Mouse (Mus musculus) kidney, embryonic 16.5 days (tissue): ENCODE measurements around the gene Vmn2r116. TPM values are rescaled to one million over a fixed set of nuclear protein-coding genes. Genes with fewer than 3 reads are reported as not detected.
"Not testable (repeated sequence)": the region's sequence is repeated elsewhere in the genome, so short reads cannot be mapped to it uniquely, and the experiment has no call there.

Experiments used
- ATAC-seq: fragments of 200-750 bp; cut with Nextera tagmentation; 2 replicates; pipeline ENCODE4 v1.8.0; 2017; ENCODE audit warnings: moderate TSS enrichment; ENCODE audit not compliant: low FRiP score, low TSS enrichment
- H3K27ac ChIP-seq: fragments of 300-500 bp; sonication (generic); 2 replicates; pipeline ENCODE4 v1.5.1; 2014; ENCODE audit warnings: low read length
- H3K27me3 ChIP-seq: fragments of 300-500 bp; sonication (generic); 2 replicates; pipeline ENCODE4 v1.6.1; 2014; ENCODE audit warnings: low read length, control low read depth, mixed read lengths; ENCODE audit not compliant: insufficient read depth
- H3K36me3 ChIP-seq: fragments of 300-500 bp; sonication (generic); 2 replicates; pipeline ENCODE4 v1.6.1; 2014; ENCODE audit warnings: low read length, control low read depth, mixed read lengths; ENCODE audit not compliant: insufficient read depth
- H3K4me1 ChIP-seq: fragments of 300-500 bp; sonication (generic); 2 replicates; pipeline ENCODE4 v1.6.1; 2014; ENCODE audit warnings: low read length, control low read depth, mixed read lengths; ENCODE audit not compliant: insufficient read depth
- H3K4me2 ChIP-seq: fragments of 300-500 bp; sonication (generic); replicated peaks from 2 replicates; pipeline ENCODE4 v1.6.1; 2014; ENCODE audit warnings: low read depth, low read length
- H3K4me3 ChIP-seq: fragments of 300-500 bp; sonication (generic); 2 replicates; pipeline ENCODE4 v1.5.1; 2014; ENCODE audit warnings: mild to moderate bottlenecking, low read length
- H3K9ac ChIP-seq: fragments of 300-500 bp; sonication (generic); replicated peaks from 2 replicates; pipeline ENCODE4 v1.6.1; 2014; ENCODE audit warnings: low read length
- H3K9me3 ChIP-seq: fragments of 300-500 bp; sonication (generic); 2 replicates; pipeline ENCODE4 v1.6.1; 2016; ENCODE audit warnings: low read length, control low read depth
- WGBS: fragments of 180-500 bp; shearing (Covaris S2); extraction: QIAGEN DNeasy Blood & Tissue Kit; methylation state at CpG from one replicate; pipeline ENCODE4 v1.1.7; 2014; 5-methylcytosine and 5-hydroxymethylcytosine counted together
- polyA plus RNA-seq: library from polyadenylated mRNA; unstranded; fragments of >200 nt; fragmentation: Nextera tagmentation; extraction: Ambion mirVana; gene quantifications from 2 replicates; pipeline ENCODE4 v1.2.1, GENCODE M21; 2015

Vmn2r116 gene
- polyA plus RNA-seq: not detected in 2 replicates

DNA sequence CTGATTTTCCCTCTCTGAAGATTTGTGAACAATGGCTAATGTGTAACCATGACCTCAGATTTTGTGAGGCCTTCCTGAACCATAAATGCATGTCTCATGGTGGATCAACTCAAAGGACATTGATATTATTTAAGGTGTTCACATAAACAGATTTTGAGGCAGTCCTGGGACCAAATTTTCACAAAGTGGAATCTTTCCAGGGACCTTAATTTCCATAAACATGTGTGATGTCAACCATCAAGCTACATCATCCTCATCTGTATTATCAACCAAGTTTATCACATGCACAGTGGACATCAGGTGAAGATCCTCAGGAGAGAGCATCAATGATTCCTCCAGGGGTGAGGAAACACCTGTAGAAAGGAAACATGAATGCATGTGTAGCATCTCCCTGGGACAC, at the start of gene Vmn2r116:
TSS of gene Vmn2r116 (plus strand) at position 301 of the 400 bp plus-strand sequence.
- not testable (repeated sequence) for H3K27ac ChIP-seq, H3K9ac ChIP-seq, H3K4me3 ChIP-seq, H3K36me3 ChIP-seq, H3K9me3 ChIP-seq, H3K4me1 ChIP-seq, H3K4me2 ChIP-seq, ATAC-seq, H3K27me3 ChIP-seq

DNA sequence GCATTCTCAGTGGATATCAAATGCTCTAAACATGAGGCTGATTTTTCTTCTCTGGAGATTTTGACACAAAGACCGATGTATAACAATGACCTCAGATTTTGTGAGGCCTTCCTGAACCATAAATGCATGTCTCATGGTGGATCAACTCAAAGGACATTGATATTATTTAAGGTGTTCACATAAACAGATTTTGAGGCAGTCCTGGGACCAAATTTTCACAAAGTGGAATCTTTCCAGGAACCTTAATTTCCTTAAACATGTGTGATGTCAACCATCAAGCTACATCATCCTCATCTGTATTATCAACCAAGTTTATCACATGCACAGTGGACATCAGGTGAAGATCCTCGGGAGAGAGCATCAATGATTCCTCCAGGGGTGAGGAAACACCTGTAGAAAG, 41.0 kb upstream of the Vmn2r116 start, which contains the start of gene Vmn2r115:
TSS of gene Vmn2r115 (plus strand) at position 301 of the 400 bp plus-strand sequence.
- WGBS: 63% methylated on average over 2 of the region's 2 CpGs
- not testable (repeated sequence) for H3K27me3 ChIP-seq, H3K4me3 ChIP-seq, ATAC-seq, H3K9me3 ChIP-seq, H3K27ac ChIP-seq, H3K9ac ChIP-seq, H3K36me3 ChIP-seq, H3K4me2 ChIP-seq, H3K4me1 ChIP-seq

DNA sequence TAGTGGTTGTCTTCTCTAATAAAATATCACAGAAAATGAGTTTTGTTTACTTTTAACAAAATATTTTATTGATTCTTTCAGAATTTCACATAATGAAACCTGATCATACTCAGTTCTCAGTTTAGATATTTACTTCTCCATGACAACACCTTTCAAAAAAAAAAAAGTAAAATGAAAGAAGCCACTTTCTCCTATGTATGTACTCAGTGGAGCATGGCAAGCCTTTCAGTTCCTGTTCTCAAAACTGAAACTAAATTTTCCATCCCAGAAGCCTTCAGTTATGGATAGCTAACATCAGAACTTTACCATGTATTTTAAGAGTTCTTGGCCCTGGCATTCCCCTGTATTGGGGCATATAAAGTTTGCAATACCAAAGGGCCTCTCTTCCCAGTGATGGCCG, 32.8 kb upstream of the Vmn2r116 start:
- Histone ChIP-seq H3K9me3 (no peaks in the 10 kb centered on the region), H3K9ac (no peak overlapping the region), H3K36me3 (no peaks in the 10 kb centered on the region), H3K4me3 (no peak overlapping the region), H3K27me3 (no peaks in the 10 kb centered on the region), H3K27ac (no peak overlapping the region), H3K4me1 (no peaks in the 10 kb centered on the region), H3K4me2 (no peak overlapping the region)
- no peak for ATAC-seq
- WGBS: 75% methylated on average over 1 of the region's 1 CpGs

DNA sequence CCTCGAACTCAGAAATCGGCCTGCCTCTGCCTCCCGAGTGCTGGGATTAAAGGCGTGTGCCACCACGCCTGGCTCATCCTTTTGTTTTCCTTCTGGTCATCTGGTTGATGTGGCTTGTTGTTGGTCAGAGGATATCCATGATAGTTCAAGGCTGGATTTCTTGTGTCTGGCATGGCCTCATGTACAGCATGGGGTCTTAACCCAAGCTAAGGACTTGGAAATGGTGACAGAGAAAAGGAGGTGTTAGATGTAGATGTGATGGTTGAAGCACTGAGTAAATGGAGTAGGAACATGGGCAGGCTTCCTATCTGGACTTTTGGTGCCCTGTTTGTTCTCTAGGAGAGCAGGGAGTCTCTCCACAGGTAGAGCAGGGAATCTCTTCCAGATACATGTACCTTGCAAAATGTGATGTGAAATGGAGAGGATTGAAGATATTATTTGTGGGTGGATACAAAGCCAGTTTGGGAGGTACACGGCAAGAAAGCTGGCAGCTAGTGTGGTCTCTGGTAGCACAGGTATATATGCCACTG, 48.8 kb downstream of the Vmn2r116 start:
- WGBS: 70% methylated on average over 4 of the region's 6 CpGs
- Histone ChIP-seq H3K27me3 (no peaks in the 10 kb centered on the region), H3K4me3 (no peak overlapping the region), H3K36me3 (no peaks in the 10 kb centered on the region), H3K9me3 (0 out of 2 replicates have a peak, but pooled peaks cover 7% of the 10 kb centered on the region), H3K4me1 (no peaks in the 10 kb centered on the region), H3K27ac (no peak overlapping the region), H3K4me2 (no peak overlapping the region), H3K9ac (no peak overlapping the region)
- ATAC-seq: peak; percentile 23; the same call in 1 of the 2 replicates

Other genes with a start within 250 kb of the Vmn2r116 start
- gene Zfp40, start 191.4 kb upstream of the Vmn2r116 start, polyA plus RNA-seq: 11.1 and 11.7 TPM in 2 replicates
- not detected in 2 replicates for gene Vmn2r114, start 72.1 kb upstream of the Vmn2r116 start, polyA plus RNA-seq
- gene Vmn2r115, start 40.9 kb upstream of the Vmn2r116 start, polyA plus RNA-seq: not detected in 2 replicates
- gene Vmn2r117, start 95.1 kb downstream of the Vmn2r116 start, polyA plus RNA-seq: not detected in 2 replicates
- 24.1 and 26.5 TPM in 2 replicates for gene Zfp213, start 179.6 kb downstream of the Vmn2r116 start, polyA plus RNA-seq
- 19.1 and 19.3 TPM in 2 replicates for gene Zfp13, start 214.9 kb downstream of the Vmn2r116 start, polyA plus RNA-seq
- 0.26 TPM in 1 of 2 replicates, not detected in the other for gene Zscan10, start 216.3 kb downstream of the Vmn2r116 start, polyA plus RNA-seq